Mouse (Mus musculus): Measurements from ENCODE around the gene Dgat2. TPM values are rescaled to one million over a fixed set of nuclear protein-coding genes. Genes with fewer than 3 reads are reported as not detected.

Dgat2 gene
- total RNA-seq (2021): 100 to 1,000 TPM; 256 to 300 TPM
- long read RNA-seq, experiment 1, transcript Dgat2-201 (8 exons, 2,262 nt): major isoform, 814 of 1,063 reads
- long read RNA-seq, experiment 1, partial matches to known transcripts: 205 of 1,063 reads
- long read RNA-seq, experiment 1, other reads (novel, unspliced or antisense): 44 of 1,063 reads
- long read RNA-seq, experiment 2, transcript Dgat2-201 (8 exons, 2,262 nt): major isoform, 759 of 978 reads
- long read RNA-seq, experiment 2, partial matches to known transcripts: 185 of 978 reads
- long read RNA-seq, experiment 2, other reads (novel, unspliced or antisense): 34 of 978 reads

DNA sequence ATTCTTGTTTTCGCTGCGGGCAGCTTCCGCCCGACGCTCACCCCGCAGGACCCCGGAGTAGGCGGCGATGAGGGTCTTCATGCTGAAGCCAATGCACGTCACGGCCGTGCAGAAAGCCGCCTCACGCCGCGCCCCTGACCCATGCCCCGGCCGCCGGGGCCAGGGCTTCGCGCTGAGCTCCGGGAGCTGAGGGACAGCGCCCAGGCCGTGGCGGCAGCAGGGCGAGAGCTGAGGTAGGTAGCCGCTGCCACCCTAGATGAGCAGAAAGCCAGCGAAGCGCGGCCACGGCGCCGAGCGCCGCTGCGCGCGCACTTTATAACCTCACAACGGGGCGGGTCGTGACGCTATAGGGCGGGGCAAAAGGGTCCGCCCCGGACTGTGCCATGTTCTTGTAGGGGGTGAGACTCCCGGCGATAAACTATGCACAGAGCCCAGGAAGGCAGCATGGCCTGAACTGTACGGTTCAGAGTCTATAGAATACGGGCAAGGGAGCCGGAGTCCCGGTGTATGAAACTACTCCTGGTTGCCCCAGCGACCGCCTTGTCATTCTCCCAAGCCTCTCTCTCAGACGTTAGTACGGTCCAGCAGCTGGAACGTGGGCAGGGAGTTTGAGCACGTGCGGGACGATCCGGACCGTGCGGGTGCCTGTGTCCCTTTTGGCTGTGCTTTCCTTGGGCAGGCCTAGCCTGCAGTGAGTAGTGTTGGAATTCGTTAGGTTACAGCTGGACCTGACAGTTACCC lies at the start of gene Dgat2:
Gene Dgat2, minus strand, starts transcription at position 288 of the 741 bp plus-strand sequence.
- intact Hi-C loops (cut with DNase I): loop anchor here (2.0 kb wide), 1 partner anchor 18 kb away; no protein-coding TSS in a partner anchor
- DNase-seq: peak; percentile 92 to 95

DNA sequence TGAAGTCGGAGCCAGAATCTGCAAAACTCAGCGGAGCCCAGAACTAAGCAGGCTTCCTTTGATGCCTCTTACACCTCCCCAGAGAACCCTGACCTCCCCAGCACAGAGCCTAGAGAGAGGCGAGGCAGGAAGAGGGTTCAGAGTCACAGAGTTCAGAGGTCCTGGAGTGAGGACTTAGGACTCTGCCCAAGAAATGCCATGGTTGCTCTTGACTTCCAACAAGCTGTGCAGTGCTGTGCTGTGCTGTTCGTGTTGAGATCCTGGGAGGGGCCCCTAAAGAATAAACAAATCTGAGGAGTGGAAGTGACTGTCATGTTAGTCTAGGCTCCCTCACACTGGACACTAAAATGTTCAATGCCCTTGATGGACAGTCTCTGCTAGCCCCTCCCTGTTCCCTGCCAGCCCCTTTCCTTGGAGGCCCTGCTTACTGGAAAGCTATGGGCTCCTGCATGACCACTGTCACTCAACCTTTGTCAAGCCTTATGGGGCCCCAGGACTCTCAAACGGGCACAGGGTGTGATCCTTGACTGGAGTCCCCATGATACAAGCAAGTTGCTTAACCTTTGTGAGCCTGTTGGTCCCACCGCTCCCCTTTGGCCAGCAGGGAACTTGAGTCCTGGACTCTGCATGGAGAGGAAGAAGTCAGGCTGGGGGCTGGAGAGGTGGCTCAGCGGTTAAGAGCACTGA lies 47.7 kb upstream of the Dgat2 start:
- intact Hi-C loops (cut with DNase I): no loop called here
- no peak for DNase-seq

DNA sequence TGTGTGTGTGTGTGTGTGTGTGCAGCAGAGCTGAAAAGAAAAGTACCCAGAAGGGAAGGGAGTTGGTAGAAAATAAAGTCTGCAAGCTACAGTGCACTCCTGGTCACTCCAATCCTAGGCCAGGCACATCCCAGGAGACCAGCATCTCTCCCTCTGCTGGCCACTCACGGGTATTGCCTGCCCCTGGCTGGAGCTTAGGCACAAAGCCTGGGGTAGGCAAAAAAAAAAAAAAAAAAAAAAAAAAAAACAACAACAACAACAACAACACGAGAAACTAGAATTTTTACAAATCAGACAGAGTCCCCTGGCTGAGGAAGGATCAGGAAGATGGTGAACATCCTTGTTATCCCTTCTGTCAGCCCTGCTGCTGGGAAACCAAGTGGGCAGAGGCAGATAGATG lies 46.9 kb upstream of the Dgat2 start:
- intact Hi-C loops (cut with DNase I): loop anchor here (2.0 kb wide), 1 partner anchor 79 kb away; no protein-coding TSS in a partner anchor
- peak; percentile 48 to 66 for DNase-seq

DNA sequence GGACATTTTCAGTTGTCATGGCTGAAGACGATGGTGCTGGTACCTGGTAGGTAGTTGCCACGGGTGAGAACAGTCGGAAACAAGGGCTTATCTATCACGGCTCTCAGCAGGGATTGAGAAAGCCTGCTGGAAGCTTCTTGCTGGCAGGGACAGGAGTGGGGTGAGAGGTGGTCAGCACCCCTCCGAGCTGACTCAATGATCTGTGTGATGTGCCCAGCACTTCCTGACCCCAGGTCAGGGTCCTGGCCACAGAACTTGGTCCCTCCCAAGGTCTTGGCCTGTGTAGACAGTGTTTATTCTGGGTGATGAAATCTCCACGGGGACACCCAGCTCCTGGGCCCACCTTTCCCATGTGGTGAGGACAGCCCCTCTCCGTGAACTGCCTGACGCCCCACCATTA lies 46.3 kb upstream of the Dgat2 start:
- DNase-seq: no peak
- intact Hi-C loops (cut with DNase I): loop anchor here (2.0 kb wide), 1 partner anchor 78 kb away; no protein-coding TSS in a partner anchor

DNA sequence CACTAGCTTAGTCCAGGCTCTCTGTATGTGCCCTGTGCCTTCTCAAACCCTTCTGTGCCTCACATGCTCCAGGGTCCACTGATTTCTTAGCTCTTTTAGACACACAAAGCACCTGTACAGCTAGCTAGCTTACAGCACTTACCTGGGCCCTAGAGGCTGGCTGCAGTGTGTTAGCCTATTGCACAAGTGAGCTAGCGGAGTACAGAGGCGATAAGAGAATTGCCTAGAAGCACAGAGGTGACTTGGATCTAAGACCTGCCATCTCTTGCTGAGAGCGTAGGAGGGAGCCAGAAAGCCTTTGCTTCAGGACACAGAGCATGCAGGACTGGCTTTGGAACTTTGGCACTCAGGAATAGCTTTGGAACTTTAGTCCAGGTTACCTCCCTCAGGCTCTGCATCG lies 44.7 kb upstream of the Dgat2 start:
- no peak for DNase-seq
- intact Hi-C loops (cut with DNase I): no loop called here

DNA sequence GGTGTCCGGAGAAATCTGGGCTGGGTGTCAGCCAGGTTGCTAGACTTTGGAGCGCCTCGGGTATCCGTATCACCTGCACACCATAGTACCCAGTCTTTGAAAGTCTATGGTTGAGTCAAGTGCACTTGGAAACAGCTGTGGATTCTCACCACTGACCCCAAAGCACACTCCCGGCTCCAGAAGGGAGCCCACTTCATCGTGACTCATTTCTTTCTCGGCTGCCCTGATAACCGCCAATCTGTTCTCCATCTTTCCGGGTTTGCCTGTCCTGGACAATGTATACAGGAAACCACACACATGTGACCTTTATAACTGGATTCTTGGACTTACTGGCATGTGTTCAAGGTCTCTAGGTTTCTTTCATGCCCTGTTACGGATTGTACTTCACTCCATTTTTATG lies 44.1 kb upstream of the Dgat2 start:
- intact Hi-C loops (cut with DNase I): no loop called here
- no peak for DNase-seq

DNA sequence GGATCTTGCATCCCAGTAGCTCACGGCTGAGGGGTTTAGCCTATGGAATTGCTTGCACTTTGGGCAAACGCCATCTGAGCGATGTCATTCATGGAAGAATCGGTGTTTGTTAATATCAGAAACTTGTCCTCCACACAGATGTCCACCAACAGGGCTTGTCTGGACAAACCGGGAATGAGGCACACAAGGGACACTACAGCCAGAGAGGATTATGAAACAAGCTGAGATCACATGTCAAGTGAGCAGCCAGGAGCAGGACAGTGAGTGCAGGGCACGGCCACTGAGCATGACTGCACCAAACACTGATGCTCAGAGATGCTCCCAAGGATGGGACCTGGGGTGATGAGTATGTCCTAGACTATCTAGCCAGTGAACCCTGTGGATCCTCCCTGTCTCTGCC lies 42.9 kb upstream of the Dgat2 start:
- no peak for DNase-seq
- intact Hi-C loops (cut with DNase I): no loop called here

DNA sequence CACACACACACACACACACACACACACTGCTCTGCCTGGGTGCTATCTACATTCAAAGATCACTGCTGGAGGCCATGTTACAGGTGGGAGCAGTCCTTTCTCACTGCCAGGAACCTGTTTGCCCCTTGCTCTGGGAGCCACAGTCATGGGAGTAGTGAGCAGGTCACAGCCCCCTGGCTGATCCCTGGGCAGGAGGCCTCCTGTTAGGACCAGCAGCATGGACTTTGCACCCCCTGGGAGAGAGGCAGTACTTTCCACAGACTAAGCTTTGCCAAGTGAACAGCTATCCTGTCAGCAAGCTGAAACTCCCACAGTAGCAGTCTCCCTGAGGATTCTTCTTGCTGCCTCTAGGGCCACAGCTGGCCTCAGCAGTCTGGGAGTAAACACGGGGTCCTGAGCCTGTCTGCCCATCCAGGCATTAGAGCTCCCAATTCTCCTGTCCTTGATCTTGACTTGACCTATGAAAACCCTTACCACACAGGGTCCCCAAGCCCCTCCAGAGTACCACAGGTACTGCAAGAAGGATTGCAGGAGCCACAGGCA lies 42.2 kb upstream of the Dgat2 start:
- intact Hi-C loops (cut with DNase I): no loop called here
- DNase-seq: no peak

DNA sequence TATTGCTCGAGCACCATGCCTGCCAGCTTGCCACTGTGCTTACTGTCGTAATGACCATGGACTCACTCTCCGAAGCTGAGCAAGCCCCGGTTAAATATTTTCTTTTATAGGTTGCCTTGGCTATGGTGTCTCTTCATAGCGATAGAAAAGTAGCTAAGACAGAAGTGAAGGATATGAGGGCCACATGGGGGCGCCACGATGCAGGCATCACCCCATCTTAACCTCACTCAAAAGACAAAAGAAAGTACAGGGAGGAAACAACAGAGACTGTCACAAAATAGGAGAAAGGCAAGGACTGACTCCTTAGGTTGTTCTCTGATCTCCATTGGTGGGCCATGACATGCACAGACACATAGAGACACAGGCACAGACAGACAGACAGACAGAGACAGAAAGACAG lies 41.7 kb upstream of the Dgat2 start:
- DNase-seq: no peak
- intact Hi-C loops (cut with DNase I): no loop called here

DNA sequence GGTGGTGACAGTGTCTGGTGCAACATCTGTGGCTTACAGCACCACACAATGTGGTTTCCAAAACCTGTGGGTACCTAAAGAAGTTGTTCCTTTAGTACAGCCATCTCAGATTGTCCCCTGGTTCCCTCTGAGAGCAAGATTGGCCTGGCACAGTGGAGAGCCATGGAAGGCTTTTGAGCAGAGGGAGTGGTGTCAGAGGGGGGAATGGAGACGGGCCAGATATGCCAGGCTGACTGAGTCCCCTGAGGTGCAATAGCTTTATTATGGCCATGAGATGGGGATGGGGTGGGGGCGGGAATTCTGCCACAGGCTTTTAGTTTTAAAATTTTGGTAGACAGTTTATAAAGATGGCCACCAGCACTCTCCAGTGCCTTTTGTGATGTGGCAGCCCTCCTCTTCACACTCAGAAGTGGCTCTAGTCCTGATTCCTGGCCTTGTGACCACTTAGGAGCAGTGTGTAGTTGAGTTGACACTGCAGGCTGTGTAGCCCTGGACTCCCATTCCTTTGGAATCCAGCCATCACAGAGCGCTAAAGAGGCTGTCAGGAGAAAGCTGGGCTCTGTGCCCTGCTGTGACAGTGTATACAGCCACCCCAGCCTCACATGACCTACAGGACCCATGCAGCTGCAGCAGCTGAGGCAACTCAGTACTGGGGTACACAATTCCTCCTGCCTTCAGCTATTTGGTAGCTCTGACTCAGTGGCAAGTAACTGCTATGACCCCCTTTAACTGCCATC lies 35.0 kb upstream of the Dgat2 start:
- DNase-seq: peak; percentile 65 to 80
- intact Hi-C loops (cut with DNase I): no loop called here

DNA sequence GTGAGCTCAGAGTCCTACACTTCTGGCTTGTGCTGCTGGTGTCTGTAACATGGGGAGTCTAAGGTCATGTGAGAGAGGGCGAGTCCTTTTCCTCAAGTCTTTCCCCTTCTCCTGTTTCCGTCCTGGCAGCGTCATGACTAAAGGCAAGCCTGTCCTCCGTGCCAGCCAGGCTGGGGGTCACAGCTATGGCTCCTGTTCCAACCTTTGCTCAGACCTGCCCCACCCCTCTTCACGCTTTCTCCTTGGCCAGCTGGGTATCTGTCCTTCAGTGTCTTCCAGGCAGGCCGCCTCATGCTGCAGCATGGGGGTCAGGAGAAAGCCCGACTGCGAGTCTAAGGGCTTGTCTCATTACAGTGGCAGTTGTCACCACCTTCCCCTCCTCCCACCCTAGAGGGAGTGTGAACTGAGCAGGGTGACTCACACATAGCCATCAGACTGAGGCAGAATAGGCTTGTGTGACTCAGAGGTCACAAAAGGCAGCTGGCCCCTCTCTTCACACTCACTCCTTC lies 32.9 kb upstream of the Dgat2 start:
- intact Hi-C loops (cut with DNase I): no loop called here
- DNase-seq: peak; percentile 39 to 58

DNA sequence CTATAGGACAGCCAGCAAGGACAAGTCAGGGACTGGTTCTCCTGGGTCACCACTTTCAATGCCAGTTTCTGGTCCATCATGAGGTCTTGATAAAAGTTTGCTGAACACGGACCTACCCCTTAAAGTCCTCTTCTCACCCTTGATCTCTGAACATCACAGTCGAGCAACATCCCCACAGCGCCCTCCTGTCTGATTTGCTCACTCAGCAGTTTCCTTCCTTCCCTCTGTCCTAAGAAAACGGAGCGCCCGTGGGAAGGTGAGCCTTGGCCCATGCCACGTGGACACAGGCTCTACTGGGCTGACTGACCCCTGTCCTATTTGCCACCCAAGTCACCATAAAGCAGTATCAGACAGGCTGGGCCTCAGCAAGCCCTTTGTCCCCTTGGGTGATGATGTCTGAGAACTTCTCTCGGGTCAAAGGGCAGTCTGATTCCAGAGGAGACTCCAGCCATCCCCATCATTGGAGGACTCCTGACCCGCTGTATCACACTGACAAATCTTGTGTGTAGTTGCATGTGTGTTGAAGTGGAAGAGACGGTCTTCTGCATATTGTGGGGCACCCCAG lies 32.2 kb upstream of the Dgat2 start:
- DNase-seq: no peak
- intact Hi-C loops (cut with DNase I): no loop called here

DNA sequence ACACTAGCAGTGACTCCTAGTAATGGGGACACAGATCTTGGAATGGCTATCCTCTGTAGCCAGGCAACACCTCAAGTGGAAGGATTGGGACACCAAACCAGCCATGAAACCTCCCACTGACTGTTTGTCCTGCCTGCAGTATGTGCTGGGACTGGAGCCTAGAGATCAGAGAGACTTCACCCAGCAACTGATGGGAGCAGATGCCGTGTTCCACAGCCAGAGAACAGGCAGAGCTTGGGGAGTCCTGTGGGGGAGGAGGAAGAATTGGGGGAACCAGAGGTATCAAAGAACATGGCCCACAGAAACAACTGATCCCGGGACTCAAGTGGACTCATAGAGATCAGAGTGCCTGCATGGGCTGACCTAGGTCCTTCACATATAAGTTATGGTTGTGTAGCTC lies 31.2 kb upstream of the Dgat2 start:
- intact Hi-C loops (cut with DNase I): no loop called here
- no peak for DNase-seq

DNA sequence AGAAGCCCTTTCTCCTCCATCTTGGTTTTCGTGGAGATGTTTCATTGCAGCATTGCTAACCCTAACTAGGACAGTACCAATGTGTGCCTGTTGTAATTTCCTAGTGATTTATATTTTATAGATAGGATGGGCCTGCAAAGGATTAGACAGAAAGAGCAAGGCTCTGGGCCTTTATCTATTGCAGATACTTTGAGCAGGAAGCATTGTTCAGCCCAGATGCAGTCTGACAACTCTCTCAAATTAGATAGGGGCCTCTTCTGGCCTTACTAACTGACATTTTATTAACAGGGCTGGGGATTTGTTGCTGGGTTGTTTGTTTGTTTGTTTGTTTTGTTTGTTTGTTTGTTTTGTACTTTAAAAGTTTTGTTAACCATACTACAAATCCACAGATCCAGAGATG lies 30.5 kb upstream of the Dgat2 start:
- intact Hi-C loops (cut with DNase I): no loop called here

DNA sequence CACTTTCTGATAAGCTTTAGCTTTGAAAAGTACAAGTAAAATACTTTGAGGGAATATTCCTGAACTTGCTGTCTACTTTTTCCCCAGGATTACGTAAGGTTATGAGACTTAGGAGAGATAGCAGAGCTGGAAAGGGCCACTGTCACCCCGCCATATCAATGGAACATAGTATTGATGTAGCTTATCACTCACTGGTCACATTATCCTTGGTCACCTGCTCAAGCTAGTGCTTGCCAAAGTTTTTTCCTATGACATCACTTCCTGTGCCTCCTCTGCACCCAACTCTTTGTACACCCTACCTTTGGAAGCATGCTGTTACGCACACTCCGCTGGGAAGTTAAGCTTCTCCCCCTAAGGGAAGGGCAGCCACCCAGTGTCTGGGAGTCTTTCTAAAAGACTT lies 26.2 kb upstream of the Dgat2 start:
- DNase-seq: no peak
- intact Hi-C loops (cut with DNase I): no loop called here

More for the DNA sequence above, 30.5 kb upstream of the Dgat2 start:
- no peak for DNase-seq

DNA sequence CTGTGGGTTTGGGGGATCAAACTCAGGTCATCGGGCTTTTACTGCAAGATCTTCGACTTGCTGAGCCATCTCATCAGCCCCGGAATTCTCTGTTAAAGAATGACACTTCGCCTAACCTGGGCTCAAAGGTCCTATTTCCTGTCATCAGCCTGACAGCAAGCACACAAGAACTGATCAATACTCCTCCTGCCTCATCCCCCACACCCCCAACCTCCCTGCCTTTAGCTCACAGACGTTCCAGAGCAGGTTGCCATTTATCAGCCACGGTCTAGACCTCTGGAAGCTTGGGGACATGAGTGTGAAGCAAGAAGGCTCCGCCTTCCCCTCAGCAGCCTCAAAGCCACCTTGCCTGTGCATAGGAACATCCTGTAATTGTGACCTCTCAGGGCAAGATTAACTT lies 23.8 kb upstream of the Dgat2 start:
- intact Hi-C loops (cut with DNase I): no loop called here
- DNase-seq: no peak

DNA sequence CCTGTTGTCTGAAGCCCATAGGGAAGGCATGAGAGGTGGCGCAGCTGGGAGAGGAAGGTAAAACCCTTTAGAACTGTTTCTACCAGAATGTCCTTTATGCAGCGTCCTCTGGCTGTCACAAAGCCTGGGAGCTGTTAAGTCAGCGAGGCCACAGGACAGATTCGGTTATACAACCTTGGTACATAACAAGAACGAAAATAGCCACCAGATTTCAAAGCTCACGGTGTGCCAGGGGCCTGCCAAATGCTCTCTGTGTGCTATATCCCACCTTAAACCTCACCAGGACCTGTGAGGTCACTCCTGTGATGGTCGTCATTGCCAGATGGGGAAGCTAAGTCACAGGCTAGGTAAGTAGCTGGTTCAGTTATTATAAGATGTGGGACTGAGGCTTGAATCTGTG lies 19.6 kb upstream of the Dgat2 start:
- peak; percentile 34 to 39 for DNase-seq
- intact Hi-C loops (cut with DNase I): no loop called here

DNA sequence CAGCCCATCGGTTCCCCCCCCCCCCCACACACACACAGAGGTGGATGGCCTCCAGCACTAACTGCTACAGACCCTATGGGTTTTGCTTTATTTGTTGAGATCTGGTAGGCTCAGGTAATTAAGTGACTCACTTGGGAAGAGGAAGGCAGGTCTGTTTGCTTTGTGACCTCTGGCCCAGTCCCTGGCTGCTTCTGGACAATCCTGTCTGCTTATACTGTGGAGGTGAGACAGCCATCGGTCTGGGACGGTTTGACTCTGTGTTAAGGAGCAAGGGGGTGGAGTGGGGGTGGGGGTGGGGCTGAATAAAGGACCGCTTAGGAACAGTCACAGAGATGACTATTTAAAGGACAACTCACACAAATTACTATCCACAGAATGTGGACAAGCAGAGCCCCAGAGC lies 17.8 kb upstream of the Dgat2 start:
- DNase-seq: no peak
- intact Hi-C loops (cut with DNase I): loop anchor here (2.0 kb wide), 1 partner anchor 17 kb away; the partner anchor contains the start of gene Dgat2

DNA sequence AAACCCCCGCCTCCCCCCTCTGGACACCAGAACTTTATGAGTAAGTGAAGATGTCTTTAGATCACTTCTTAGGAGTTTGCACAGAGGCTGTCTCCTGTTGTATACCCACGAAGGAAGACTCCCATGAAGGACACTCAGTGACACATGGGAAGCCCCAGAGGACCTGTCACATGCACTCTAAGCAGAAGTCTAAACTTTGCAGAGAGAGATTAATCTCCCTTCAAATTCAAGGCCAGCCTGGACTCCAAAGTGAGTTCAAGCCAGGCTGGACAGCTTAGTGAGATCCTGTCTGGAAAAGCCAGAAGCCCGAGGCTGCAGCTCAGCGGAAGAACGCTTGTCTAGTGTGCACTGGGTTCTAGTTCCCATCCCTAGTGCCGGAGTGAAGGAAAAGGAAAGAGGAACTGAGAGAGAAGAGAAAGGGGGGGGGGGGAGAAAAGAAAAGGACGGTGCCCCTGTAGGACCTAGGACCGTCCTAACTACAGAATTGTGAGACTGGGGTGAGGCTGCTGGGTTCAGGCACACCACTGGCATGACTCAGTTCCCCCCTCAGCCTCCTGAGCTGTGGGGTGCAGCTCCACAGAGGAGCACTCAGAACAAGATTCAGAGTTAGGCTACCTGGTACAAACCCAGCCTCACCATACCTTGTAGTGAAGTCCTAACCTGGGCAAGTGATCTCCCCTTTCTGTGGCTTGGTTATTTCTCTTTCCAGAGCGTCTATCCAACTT lies 17.1 kb upstream of the Dgat2 start:
- DNase-seq: no peak
- intact Hi-C loops (cut with DNase I): loop anchor here (2.0 kb wide), 1 partner anchor 17 kb away; the partner anchor contains the start of gene Dgat2
